Mouse (Mus musculus) kidney, adult 9 months (tissue): ENCODE data around the gene Samt3.

Source experiments
- DNase-seq: peaks from one replicate; pipeline ENCODE4 v3.0.0; 2022

Gene Samt3

DNA sequence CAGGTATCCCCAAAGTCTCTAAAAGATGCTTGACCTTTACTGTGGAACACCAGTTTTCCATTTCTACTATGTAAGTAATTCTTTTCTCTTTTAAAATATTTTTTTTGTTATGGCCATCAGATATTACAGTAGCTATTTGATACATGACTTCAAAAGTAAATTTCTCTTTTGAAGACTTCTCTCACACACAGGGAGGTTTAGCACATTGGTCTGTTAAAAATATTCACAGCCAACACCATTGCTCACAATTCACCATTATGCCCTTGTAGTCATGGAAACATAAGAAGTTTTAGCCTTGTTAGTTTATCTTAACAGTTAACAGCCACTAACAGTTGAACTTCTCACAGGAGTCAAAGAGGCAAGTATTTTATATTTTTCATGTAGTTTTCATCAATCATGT is at the start of gene Samt3:
Samt3 (plus strand) TSS at position 301 of the 400 bp plus-strand sequence.
- no peak for DNase-seq

DNA sequence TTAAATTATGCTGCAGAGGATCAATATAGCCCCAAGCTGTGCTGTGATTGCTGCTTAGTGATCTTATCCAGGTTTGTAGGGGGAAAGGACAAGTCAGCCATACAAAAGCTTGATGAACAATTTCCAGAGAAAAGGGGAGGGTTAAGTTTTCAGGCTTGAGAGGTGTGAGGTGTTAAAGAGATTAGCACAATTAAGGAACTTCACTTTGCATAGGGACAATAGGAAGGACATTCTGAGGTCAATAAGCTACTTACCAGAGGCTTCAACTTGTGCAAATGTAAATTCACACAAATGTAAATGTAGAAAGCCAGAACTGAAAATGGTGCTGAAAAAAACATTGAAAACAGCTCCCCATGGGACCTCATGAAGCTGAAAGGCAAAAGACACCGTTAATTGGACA is 27.4 kb upstream of the Samt3 start:
- DNase-seq = no peak

- no peak for DNase-seq
Measured at GRCm38 (mm10) chrX:86088672-86089071, 44.7 kb downstream of the Samt3 start.
